In genomic region chr2:128128532-128128931, GRCm38 (mm10) we compare ENCODE assay signal across 8 mouse cellular contexts. TPM values are rescaled to one million over a fixed set of nuclear protein-coding genes. Genes with fewer than 3 reads are reported as not detected.
DNase-seq lines count a peak whose midpoint lies in the region; ATAC-seq lines count a peak whose summit lies in the region.

No protein-coding gene starts in this region.

- H3K27me3 ChIP-seq in heart, embryonic 16.5 days (ENCODE audit: control insufficient read depth, insufficient read depth, low read length): peaks cover 1% of the 10 kb centered on the region; the same call in 1 of the 2 replicates
- peaks cover 14% of the 10 kb centered on the region for H3K27me3 ChIP-seq in embryonic facial prominence, embryonic 10.5 days (replicated peaks; ENCODE audit: low read depth, poor library complexity, severe bottlenecking)
- peaks cover 19% of the 10 kb centered on the region for H3K27me3 ChIP-seq in hindbrain, embryonic 13.5 days
- peaks cover 12% of the 10 kb centered on the region for H3K27me3 ChIP-seq in midbrain, embryonic 11.5 days (ENCODE audit: control insufficient read depth, insufficient read depth, low read length)

- ATAC-seq in heart, embryonic 16.5 days (replicated peaks; ENCODE audit: extremely low read depth, insufficient read depth, low FRiP score): no peak
- no peak for ATAC-seq in hindbrain, embryonic 13.5 days (ENCODE audit: low FRiP score)
- ATAC-seq in midbrain, embryonic 11.5 days (ENCODE audit: low FRiP score): no peak
- ATAC-seq in erythroid progenitor cell, adult 5-6 weeks (replicated peaks; ENCODE audit: low FRiP score, poor library complexity, severe bottlenecking): no peak

- peaks cover 29% of the 10 kb centered on the region for H3K4me1 ChIP-seq in heart, embryonic 16.5 days (ENCODE audit: control insufficient read depth, insufficient read depth, low read length)
- H3K4me1 ChIP-seq in embryonic facial prominence, embryonic 10.5 days: peaks cover 69% of the 10 kb centered on the region
- H3K4me1 ChIP-seq in hindbrain, embryonic 13.5 days (replicated peaks): peaks cover 49% of the 10 kb centered on the region
- peaks cover 20% of the 10 kb centered on the region for H3K4me1 ChIP-seq in midbrain, embryonic 11.5 days (ENCODE audit: control insufficient read depth, insufficient read depth, low read length)

- H3K9me3 ChIP-seq in heart, embryonic 16.5 days (replicated peaks; ENCODE audit: control insufficient read depth, low read length): no peaks in the 10 kb centered on the region
- H3K9me3 ChIP-seq in embryonic facial prominence, embryonic 10.5 days: no peaks in the 10 kb centered on the region
- H3K9me3 ChIP-seq in hindbrain, embryonic 13.5 days: no peaks in the 10 kb centered on the region
- no peaks in the 10 kb centered on the region for H3K9me3 ChIP-seq in midbrain, embryonic 11.5 days (ENCODE audit: control insufficient read depth, low read length)

- H3K4me2 ChIP-seq in heart, embryonic 16.5 days (ENCODE audit: low read depth, low read length): peak overlapping the region; percentile 94
- H3K4me2 ChIP-seq in hindbrain, embryonic 13.5 days: peak overlapping the region; percentile 98
- peak overlapping the region; percentile 98 for H3K4me2 ChIP-seq in midbrain, embryonic 11.5 days

- DNase-seq in heart, postnatal 25 days (ENCODE audit: low spot score): no peak
- peak; percentile 27 for DNase-seq in embryonic facial prominence, embryonic 10.5 days (ENCODE audit: low spot score)
- peak; percentile 91 for DNase-seq in midbrain, embryonic 11.5 days (ENCODE audit: low spot score, missing footprints)
- DNase-seq in natural killer cell, adult 2 months (ENCODE audit: low spot score in 2 of 2): no peak
- DNase-seq in frontal cortex, adult 2 months (ENCODE audit: extremely low spot score in 1 of 2, low spot score in 1 of 2): no peak

- peak overlapping the region; percentile 80 for H3K9ac ChIP-seq in heart, embryonic 16.5 days (ENCODE audit: low read length)
- peak overlapping the region; percentile 83 for H3K9ac ChIP-seq in hindbrain, embryonic 13.5 days
- peak overlapping the region; percentile 66 for H3K9ac ChIP-seq in midbrain, embryonic 11.5 days (ENCODE audit: low read length)

- 0 out of 2 replicates have a peak overlapping the region, but pooled peaks have one; percentile 23 for H3K27ac ChIP-seq in heart, embryonic 16.5 days (ENCODE audit: low read length)
- peak overlapping the region; percentile 96 for H3K27ac ChIP-seq in embryonic facial prominence, embryonic 10.5 days (replicated peaks)
- H3K27ac ChIP-seq in hindbrain, embryonic 13.5 days: peak overlapping the region; percentile 92; the same call in 1 of the 2 replicates
- H3K27ac ChIP-seq in midbrain, embryonic 11.5 days (ENCODE audit: low read depth, low read length): peak overlapping the region; percentile 77

- H3K4me3 ChIP-seq in heart, embryonic 16.5 days (ENCODE audit: low read length): peak overlapping the region; percentile 85
- peak overlapping the region; percentile 88 for H3K4me3 ChIP-seq in embryonic facial prominence, embryonic 10.5 days
- H3K4me3 ChIP-seq in hindbrain, embryonic 13.5 days: peak overlapping the region; percentile 68
- H3K4me3 ChIP-seq in midbrain, embryonic 11.5 days (ENCODE audit: low read depth, low read length): peak overlapping the region; percentile 59

- peaks cover 23% of the 10 kb centered on the region for H3K36me3 ChIP-seq in heart, embryonic 16.5 days (ENCODE audit: control insufficient read depth, insufficient read depth)
- peaks cover 50% of the 10 kb centered on the region for H3K36me3 ChIP-seq in embryonic facial prominence, embryonic 10.5 days (replicated peaks)
- H3K36me3 ChIP-seq in hindbrain, embryonic 13.5 days: peaks cover 5% of the 10 kb centered on the region; the same call in 1 of the 2 replicates
- no peaks in the 10 kb centered on the region; the same call in 1 of the 2 replicates for H3K36me3 ChIP-seq in midbrain, embryonic 11.5 days (ENCODE audit: control insufficient read depth, insufficient read depth, low read length)

- intact Hi-C loops in heart, postnatal 25 days (cut with DNase I): loop anchor here (5.0 kb wide), 3 partner anchors 49 to 184 kb away; no protein-coding TSS in a partner anchor

- 41% methylated on average over 10 of the region's 10 CpGs for WGBS in heart, embryonic 16.5 days
- WGBS in embryonic facial prominence, embryonic 10.5 days: 22% methylated on average over 10 of the region's 10 CpGs
- 25% methylated on average over 10 of the region's 10 CpGs for WGBS in hindbrain, embryonic 13.5 days
- WGBS in midbrain, embryonic 11.5 days: 17% methylated on average over 10 of the region's 10 CpGs

RNA-seq across cellular contexts. Expression of gene Bcl2l11, which starts 2.7 kb away (rescaled TPM):
- polyA plus RNA-seq in heart, embryonic 16.5 days (2015; fragmentation: Nextera tagmentation; extraction: Ambion mirVana): 20.4 and 23.2 TPM in 2 replicates
- total RNA-seq in heart, postnatal 25 days (2021): 10 to 100 TPM; 15.2 to 18.8 TPM
- polyA plus RNA-seq in embryonic facial prominence, embryonic 10.5 days (2016; fragmentation: Nextera tagmentation; extraction: Ambion mirVana): 32.5 and 35.7 TPM in 2 replicates
- polyA plus RNA-seq in hindbrain, embryonic 13.5 days (2015; fragmentation: Nextera tagmentation; extraction: Ambion mirVana): 17.9 and 18.0 TPM in 2 replicates
- 15.1 and 16.9 TPM in 2 replicates for polyA plus RNA-seq in midbrain, embryonic 11.5 days (2014; fragmentation: Nextera tagmentation; extraction: Ambion mirVana)
- 6.7 and 13.7 TPM in 2 replicates for total RNA-seq in erythroid progenitor cell, adult 5-6 weeks (2015; ENCODE audit: low replicate concordance)
- total RNA-seq in erythroid progenitor cell, adult 5-6 weeks (2017; ENCODE audit: low replicate concordance): 17.2 and 20.7 TPM in 2 replicates
- polyA plus RNA-seq in frontal cortex, adult 2 months (2012; rRNA removed): 6.5 and 8.1 TPM in 2 replicates

Comparison
In these comparisons a context has a peak if more than half of its experiments do, and no peak if none do; other contexts are left out.
1. H3K27ac ChIP-seq: peak in every context shown above with its lines; median percentile 96 in embryonic facial prominence, embryonic 10.5 days; 92 in hindbrain, embryonic 13.5 days; 77 in midbrain, embryonic 11.5 days; 23 in heart, embryonic 16.5 days.
2. DNase-seq: peak in embryonic facial prominence, embryonic 10.5 days (single experiment) and midbrain, embryonic 11.5 days (single experiment); none in heart, postnatal 25 days (single experiment), natural killer cell, adult 2 months (0 of 2) and frontal cortex, adult 2 months (0 of 2).
3. Peak in every context shown above with its lines, with median percentiles within 50 percentile points of each other: H3K4me2 ChIP-seq, H3K4me3 ChIP-seq and H3K9ac ChIP-seq.